Mouse (Mus musculus) hindlimb bud, embryonic 11.5 days (tissue): ENCODE results near the gene Cggbp1.

Experiments used
- DNase-seq: peaks from one replicate; pipeline ENCODE4 v3.0.0-alpha.2; 2012; ENCODE audit warnings: low read depth, low spot score; ENCODE audit errors: extremely low spot score

Cggbp1 gene

DNA sequence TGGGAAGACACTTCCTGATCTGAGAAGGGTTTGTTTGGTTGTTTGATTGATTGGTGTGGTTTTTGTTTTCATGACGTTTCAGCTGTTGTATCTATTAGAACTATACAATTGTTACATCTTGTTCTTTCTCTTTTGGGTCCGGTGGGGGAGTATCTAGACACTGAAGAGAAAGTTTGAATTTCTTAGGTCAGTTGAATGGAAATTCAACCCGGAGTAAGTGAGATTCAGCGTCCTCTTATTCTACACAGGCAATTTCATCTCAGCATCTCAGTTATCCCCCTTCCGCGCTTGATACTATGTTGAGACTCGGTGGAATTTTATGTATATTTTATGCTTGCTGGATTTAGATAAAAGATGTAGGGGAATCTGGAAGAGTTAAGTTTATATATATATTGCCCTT lies 21.0 kb downstream of the Cggbp1 start:
- DNase-seq, result no peak

DNA sequence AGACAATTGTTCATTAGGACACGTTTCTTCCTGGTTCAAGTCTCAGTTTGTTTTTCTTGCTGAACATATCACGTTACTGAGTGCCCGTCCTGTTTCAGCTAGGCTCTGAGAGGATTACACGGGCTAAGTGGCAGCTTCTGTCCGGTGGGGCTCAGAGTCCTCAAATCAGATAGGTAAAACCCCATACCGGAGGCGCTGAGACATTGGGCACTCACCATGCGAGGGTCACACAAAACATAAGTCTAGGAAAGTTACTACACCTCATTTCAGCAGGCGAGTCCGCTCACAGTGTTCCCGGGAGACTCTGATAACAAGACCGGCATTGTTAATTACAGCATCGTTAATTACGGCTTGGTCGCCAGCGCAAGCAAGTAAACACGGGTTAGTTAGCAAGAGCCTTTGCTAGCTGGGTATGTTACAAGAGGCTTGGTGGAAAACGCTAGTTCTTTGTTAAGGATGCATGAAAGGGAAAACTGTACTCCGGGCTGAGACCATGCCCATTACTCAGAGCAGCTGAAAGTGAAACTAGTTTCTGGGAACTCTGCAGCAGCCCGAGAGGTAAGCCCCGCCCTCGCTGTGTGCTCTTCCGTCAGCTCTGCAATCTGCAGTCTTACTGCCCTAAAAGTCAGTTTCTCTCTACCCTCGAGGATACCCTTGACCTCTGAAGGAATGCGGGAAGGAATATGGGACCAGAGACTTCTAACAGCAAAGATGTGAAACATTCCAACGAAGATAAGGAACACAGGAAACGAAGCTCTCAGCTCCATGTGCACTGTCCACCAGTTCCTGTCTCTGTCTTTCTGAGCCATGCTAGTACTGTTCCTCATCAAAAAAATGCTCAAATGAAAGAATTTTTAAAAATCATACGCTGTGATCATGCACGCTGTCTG lies 21.9 kb downstream of the Cggbp1 start:
- DNase-seq, result peak; percentile 60

DNA sequence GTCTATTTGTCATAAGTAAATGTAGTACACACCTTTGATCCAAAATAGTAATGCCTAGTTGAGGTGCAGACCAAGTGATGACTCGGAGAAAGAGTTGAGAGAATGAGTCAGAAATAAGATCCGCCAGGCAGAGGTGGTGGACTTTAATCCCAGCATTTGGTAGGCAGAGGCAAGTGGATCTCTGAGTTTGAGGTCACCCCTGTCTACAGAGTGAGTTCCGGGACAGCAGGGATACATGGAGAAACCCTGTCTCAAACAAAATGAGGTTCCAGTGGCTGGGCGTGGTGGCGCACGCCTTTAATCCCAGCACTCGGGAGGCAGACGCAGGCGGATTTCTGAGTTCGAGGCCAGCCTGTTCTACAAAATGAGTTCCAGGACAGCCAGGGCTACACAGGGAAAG lies 23.6 kb downstream of the Cggbp1 start:
- no peak for DNase-seq

DNA sequence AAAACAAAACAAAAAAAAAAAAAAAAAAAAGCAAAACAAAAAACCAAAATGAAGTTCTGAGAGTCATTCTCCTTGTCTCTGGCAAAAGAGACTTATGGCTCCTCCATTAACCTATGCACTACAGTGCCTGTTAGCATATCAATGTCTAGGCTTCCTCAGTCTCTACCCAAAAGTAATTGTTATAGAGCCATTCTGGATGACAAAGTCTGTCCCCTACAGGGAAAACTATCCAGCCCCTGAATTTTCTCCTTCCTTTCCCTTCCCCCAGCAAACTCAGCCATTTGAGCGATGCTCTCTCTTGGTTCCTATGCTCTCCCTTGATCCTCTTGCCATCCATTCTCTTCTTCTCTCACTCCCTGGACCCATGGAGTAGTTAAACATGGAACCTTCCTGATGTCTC lies 24.0 kb downstream of the Cggbp1 start:
- no peak for DNase-seq

DNA sequence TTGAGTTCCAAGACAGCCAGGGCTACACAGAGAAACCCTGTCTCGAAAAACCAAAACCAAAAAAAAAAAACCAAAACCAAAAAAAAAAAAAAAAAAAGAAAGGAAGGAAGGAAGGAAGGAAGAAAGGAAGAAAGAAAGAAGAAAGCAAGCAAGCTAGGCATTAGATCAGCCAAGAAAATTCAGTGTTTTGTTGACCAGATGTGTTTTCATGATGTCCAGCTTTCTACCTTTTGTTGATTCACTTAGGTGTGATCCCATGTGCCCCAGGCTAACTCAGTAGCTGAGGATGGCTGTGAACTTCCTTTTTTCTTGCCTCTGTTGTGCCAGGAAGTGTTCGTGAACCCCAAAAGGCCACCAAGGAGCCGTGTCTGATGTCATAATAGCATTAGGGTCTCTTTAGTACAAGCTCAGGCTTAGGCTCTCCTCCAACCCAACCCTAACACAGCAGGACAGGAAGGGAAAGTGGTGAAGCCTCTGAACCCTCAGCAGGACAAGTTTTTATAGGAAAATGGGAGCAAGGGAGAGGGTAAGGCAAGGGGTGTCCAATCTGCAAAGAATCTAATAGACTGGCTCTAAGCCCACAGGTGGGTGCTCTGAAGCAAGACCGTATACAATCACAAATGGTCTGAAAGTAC lies 25.0 kb downstream of the Cggbp1 start:
- DNase-seq, result no peak

DNA sequence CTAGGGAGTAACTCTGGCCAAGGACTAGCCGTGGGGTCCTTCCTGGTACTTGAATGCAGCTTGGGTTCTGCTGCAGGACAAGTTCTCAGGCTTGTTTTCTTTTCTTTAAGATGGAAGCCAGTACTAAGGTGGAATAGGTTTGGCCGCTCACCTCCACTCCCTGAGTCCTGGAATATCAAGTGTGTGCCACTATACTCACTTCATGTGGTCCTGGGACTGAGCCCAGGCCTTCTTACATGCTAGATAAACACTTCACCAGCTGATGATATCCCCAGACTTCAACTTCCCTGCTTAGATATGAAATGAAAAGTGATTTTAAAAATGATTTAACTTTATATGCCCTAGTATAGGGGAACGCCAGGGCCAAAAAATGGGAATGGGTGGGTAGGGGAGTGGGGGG lies 25.5 kb downstream of the Cggbp1 start:
- DNase-seq, result no peak

DNA sequence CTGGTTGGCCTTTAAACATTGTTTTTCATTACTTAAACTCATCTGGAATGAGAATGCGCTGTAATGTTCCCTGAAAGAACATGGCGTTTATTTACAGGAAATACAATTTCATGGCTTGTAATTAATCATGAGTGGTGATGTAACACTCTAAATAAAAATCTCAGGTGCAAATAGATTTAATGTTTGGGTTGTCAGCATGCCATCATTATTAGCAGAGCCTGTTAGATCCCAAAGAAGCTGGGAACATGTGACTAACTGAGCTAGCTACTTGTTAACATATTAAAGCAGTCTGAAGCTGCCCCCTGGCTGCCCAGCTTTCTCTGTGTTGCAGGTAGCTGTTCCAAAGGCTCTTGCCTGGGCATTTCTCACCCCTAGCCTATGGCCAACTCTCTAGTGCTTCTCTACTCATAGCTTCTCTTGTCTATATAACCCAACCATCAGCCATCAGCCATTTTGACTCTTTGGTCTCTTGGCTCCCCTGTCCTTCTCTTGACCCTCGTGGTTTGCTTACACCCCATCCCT lies 26.9 kb downstream of the Cggbp1 start:
- no peak for DNase-seq

DNA sequence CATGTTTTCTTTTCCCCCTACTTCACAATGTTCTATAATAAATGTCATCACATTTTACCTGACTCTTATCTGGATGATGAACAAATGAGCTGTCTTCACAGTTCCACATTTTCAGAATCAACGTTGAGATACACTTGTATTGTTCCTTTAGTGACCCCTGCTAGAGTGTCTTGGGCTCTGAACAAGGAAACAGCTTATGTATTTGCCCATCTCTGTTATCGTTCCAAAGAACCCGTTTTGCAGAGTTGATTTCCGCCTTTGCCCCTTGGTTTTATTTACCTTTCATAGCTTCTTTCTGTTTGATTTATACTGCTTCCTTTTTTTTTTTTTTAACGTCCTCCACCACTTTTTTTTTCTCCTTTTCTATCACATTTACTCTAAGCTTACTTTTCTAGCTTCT lies 27.9 kb downstream of the Cggbp1 start:
- DNase-seq, result no peak

DNA sequence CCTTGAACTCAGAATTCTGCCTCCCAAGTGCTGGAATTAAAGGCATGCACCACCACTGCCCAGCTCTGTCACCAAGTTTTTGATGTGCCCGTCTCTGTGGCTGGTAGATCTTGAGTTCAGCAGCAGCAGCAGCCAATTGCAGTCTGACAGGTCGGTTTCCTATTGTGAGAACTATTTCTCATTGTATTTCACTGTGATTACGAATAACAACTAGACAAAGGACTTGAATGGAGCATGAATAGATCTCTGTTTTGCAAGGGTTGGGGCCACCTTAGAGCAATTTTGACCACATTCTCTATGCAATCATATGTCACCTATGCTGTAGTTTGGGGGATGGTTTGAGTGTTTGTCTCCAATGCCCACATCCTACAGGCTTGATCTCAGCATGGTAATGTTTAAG lies 29.2 kb downstream of the Cggbp1 start:
- DNase-seq, result no peak

DNA sequence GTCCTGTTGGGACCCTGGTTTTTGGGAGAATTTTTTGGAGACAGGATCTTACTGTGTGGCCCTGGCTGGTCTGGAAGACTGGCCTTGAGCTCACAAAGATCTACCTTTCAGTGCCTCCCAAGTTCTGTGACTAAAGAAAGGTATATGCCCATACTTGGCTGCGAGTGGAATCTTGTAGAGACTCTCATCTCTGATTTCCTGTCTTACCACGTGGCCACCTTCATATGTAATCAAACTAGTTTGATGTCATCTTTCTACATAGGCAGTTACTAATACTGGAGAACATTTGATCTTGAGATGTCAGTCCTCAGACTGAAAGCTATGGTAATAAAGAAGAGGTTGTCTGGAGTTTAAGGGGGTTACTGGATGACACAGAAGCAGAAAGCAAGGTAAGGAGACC lies 29.6 kb downstream of the Cggbp1 start:
- DNase-seq, result no peak

DNA sequence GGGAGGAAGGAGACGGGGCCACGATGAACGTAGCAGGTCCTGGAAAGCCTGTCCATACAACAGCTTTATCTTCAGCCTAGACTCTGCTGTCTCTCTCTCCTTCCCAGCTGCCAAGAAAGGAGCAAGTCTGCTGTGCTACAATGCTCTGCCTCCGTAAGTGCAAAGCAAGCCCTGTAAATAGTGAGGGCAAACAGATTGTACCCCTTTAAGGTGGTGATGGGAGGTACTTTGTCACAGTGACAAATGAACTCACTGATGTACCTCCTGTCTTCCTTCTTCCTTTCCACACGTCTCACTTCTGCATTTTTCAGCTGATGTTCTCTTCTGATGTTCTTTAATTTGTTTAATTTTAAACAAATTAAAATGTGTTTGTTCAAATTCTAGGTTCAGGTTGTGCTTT lies 32.1 kb downstream of the Cggbp1 start:
- no peak for DNase-seq

DNA sequence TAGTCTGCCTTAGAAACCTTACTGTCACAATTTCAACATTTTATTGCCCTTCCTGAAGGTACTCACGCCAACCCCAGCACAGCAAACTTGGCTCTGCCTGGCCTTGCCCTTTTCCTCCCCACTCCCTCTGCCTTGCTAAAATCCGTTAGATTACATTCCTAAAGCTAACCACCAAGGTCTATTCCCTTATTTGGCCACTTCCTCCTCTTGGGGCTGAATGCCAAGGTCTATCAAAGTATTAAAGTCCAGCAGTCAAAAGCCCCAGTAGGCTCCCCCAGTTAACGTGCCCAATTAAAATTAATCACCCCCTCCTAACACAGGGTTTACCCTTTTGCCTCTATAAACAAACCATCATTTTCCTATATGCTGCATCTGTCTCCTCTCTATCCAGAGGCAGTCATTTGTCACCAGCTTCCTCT lies 32.6 kb downstream of the Cggbp1 start:
- DNase-seq, result no peak

DNA sequence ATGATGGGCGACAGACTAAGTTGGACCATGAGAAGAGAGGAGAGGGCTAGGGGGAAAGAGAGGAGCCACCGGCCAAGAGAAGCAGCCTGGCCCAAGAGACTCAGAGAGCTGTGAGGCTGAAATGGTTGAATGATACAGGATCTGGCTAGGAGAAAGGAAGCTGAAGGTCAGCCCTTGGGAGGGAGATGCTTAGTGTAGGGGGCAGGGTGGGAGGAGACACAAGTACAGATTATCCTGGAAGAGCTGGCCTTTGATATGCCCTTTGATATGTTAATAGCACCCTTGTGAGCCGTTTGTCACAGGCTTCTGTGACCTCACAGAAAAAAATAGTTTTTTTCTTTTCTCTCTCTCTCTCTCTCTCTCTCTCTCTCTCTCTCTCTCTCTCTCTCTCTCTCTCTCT lies 33.3 kb downstream of the Cggbp1 start:
- DNase-seq, result no peak

DNA sequence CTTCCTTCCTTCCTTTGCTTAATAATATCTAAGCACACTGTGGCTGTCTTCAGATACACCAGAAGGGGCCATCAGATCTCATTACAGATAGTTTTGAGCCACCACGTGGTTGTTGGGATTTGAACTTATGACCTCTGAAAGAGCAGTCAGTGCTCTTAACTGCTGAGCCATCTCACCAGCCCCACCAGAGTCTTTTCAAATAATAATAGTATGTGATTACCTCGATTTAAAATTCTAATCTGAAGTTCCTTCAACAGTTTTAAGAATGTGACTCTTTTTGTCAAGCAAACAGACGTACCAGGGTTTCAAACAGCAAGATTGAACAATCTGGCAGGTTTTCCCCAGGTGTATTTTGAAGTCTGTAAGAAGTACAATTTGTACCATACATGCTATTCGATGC lies 33.8 kb downstream of the Cggbp1 start:
- DNase-seq, result no peak

DNA sequence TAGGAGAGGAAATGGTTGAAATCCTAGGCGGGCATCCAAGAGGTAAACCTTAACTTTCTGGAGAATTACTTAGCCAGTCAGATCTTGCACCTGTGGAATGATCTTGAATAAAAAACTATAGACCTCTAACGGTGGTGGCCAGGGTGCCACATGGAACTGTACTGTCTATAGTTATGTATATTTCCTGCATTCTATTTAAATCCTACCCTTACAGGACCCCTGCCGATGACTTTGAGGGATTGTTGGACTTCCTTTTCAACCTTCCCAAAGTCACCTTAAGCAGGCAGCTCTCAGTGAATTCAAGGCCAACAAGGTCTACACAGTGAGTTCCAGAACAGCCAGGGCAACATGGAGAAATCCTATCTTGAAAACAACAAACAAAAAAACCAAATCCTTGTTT lies 37.7 kb downstream of the Cggbp1 start:
- DNase-seq, result no peak

DNA sequence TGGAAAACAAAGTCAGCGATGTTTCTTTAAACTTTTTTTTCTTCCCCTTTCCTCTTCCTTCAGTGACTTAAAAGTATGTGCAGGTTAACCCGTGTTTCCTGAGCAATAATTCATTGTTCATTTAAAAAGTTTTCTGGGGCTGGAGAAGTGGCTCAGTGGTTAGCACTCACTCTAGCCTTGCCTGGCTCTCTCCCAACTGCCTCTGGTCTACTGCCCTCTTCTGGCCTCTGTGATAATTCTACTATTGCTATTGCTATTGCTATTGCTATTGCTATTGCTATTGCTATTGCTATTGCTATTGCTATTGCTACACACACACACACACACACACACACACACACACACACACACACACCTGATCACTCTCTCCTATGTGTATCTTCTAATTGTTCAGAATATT lies 47.3 kb downstream of the Cggbp1 start:
- no peak for DNase-seq

DNA sequence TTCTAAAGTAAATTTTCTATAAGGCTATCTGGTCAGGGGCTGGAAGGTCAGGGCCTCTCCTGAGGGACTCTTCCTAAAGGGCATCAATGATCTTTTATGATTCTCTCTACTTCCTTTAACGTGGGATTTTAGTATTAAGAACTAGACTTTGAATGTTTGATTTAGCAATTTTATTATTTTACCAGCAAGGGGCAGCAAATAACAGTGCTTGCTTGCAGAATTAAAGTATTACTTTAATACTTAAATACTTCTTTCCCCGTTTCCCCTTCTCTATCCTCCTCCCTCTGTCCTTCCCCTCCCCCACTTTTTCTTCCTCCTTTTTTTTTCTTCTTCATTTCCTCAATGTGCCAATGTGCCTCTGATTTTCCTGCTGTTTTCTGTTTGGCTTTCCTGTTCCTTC lies 51.5 kb downstream of the Cggbp1 start:
- no peak for DNase-seq

DNA sequence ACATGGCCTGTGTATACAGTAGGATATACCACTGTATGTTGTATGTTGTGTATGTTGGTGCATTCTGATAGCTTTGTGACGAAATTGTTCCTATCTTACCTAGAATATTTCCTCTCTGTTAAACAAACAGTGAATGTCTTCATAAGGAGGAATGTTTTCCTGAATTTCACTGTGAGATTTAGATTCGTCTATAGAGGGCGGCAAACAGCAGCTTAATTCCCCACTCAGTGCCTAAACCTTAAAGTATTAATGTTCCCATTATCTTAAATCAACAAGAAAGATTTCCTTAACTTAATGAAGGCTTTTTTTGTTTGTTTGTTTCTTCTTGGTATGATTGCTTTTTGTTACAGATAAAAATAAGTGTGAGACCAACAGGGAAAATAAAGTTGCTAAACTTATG lies 55.3 kb downstream of the Cggbp1 start:
- no peak for DNase-seq

DNA sequence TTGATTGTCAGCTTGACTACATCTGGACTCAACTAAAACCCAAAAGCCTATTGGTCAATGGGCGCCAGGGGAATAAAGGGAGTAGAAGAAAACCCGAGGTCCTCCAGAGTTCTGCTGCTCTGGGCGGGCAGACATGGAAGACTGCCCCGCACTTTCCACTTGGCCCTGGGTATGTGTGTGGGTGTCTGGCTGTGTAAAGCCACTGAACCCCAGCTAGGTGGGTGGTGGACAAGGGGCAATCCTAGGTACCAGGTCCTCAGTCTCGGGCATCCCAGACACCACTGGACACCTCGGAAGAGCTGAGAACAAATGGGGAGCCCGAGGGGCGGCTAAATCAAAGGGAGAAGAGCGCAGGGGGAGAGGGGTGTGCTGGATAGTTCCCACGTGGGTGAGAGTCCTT lies 57.0 kb downstream of the Cggbp1 start:
- no peak for DNase-seq
